In the genomic region with DNA sequence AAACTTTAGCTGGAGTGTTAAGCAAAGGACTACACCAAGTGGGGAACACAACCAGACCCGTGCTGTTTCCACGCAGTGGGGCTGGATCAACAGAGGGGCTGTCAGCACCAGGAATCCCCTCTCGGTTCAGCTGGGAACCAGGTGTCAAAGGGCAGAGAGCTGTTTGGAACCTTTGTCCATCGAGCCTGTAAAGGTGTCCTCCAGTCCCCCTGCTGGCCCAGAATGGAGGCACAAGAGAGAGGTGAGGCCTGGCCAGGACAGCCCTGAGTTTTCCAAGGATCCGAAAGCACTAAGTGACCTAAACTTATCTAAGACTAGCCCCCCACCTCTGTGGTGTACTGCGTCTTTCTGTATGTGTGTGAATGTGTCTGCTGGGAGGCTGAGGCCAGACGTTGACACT, we compare ENCODE assay signal across 9 mouse cellular contexts. TPM values are rescaled to one million over a fixed set of nuclear protein-coding genes. Genes with fewer than 3 reads are reported as not detected.
DNase-seq lines count a peak whose midpoint lies in the region; ATAC-seq and TF ChIP-seq lines count a peak whose summit lies in the region.
"Had no signal": no experiment of that assay in that cellular context is flagged by ENCODE, and none has a peak within 500 bp of the region (broad histone marks: within the 10 kb centered on the region; RNA-seq: fewer than 3 reads in every experiment).

No protein-coding gene starts in this region.

- H3K79me2 ChIP-seq in liver, adult 2 months (ENCODE audit: control insufficient read depth, insufficient read depth, low read length), result no peaks in the 10 kb centered on the region

- no peak for TF ChIP-seq POLR2A in cerebellum, adult 2 months (IDR thresholded peaks at IDR 0.05; ENCODE audit: borderline replicate concordance, insufficient read depth, low read length)
- TF ChIP-seq POLR2A in liver, adult 2 months (IDR thresholded peaks at IDR 0.05; ENCODE audit: extremely low read depth, insufficient read depth, low read length), result no peak

- no peak overlapping the region for H3K4me2 ChIP-seq in liver, embryonic 12.5 days
- no peak overlapping the region for H3K4me2 ChIP-seq in liver, postnatal 0 days (ENCODE audit: low read depth, low read length)

- no peak overlapping the region for H3K4me3 ChIP-seq in cerebellum, adult 2 months (replicated peaks; ENCODE audit: insufficient read depth, low read depth, low read length)
- no peak overlapping the region for H3K4me3 ChIP-seq in liver, adult 2 months (ENCODE audit: insufficient read depth, low read depth, low read length)
- H3K4me3 ChIP-seq in liver, embryonic 12.5 days, result no peak overlapping the region
- no peak overlapping the region for H3K4me3 ChIP-seq in liver, postnatal 0 days (ENCODE audit: low read depth, low read length)
- H3K4me3 ChIP-seq: megakaryocyte, embryonic 14.5 days had no signal

- no peak overlapping the region for H3K9ac ChIP-seq in liver, adult 2 months (ENCODE audit: low read depth, low read length)
- no peak overlapping the region for H3K9ac ChIP-seq in liver, embryonic 12.5 days
- H3K9ac ChIP-seq in liver, postnatal 0 days (replicated peaks), result no peak overlapping the region

- 48% methylated on average over 7 of the region's 7 CpGs for WGBS in cerebellum, adult 2 months
- 41% methylated on average over 7 of the region's 7 CpGs for WGBS in liver, adult 2 months
- 34% methylated on average over 7 of the region's 7 CpGs for WGBS in liver, embryonic 12.5 days (ENCODE audit: insufficient replicate concordance)
- 42% methylated on average over 7 of the region's 7 CpGs for WGBS in liver, postnatal 0 days (ENCODE audit: insufficient replicate concordance)

- no peak for ATAC-seq in liver, embryonic 12.5 days
- no peak for ATAC-seq in liver, postnatal 0 days

- no peaks in the 10 kb centered on the region for H3K9me3 ChIP-seq in liver, embryonic 12.5 days (replicated peaks)
- no peaks in the 10 kb centered on the region for H3K9me3 ChIP-seq in liver, postnatal 0 days (ENCODE audit: low read length)
- H3K9me3 ChIP-seq: megakaryocyte, embryonic 14.5 days had no signal

- H3K4me1 ChIP-seq in cerebellum, adult 2 months (ENCODE audit: control insufficient read depth, insufficient read depth, low read length), result peaks cover 16% of the 10 kb centered on the region
- peaks cover 4% of the 10 kb centered on the region; the same call in 1 of the 2 replicates for H3K4me1 ChIP-seq in liver, adult 2 months (ENCODE audit: control insufficient read depth, insufficient read depth, low read length)
- H3K4me1 ChIP-seq in liver, embryonic 12.5 days, result peaks cover 37% of the 10 kb centered on the region
- peaks cover 12% of the 10 kb centered on the region for H3K4me1 ChIP-seq in liver, postnatal 0 days (ENCODE audit: insufficient read depth)

- DNase-seq in cerebellum, adult 2 months, result peak in 1 of 2 experiments; percentile 44
- no peak for DNase-seq in cerebellum, adult 8-10 months
- DNase-seq in liver, adult 2 months (ENCODE audit: extremely low read depth, low read depth, low spot score), result peak; percentile 51
- peak; percentile 42 to 74 for DNase-seq in cerebellum, postnatal 14 days
- DNase-seq in liver, postnatal 0 days, result peak; percentile 66
- no peak for DNase-seq in urinary bladder, postnatal 14 days (ENCODE audit: low spot score)
- DNase-seq in urinary bladder, adult 2 months (ENCODE audit: low spot score), result no peak

- peak; percentile 53; the same call in 1 of the 2 replicates for TF ChIP-seq CTCF in cerebellum, adult 2 months (IDR thresholded peaks at IDR 0.05; ENCODE audit: borderline replicate concordance, insufficient read depth, low read depth, low read length)
- peak; percentile 84 for TF ChIP-seq CTCF in liver, adult 2 months (IDR thresholded peaks at IDR 0.05; ENCODE audit: low read depth, low read length)
- peak; percentile 73 for TF ChIP-seq CTCF in liver, postnatal 0 days (IDR thresholded peaks at IDR 0.05; ENCODE audit: low read depth)

- no peak overlapping the region for H3K27ac ChIP-seq in cerebellum, adult 2 months (ENCODE audit: insufficient read depth, low read length)
- no peak overlapping the region for H3K27ac ChIP-seq in liver, adult 2 months (replicated peaks; ENCODE audit: insufficient read depth, low read depth, low read length)
- H3K27ac ChIP-seq in liver, embryonic 12.5 days, result no peak overlapping the region
- no peak overlapping the region for H3K27ac ChIP-seq in liver, postnatal 0 days (ENCODE audit: low read depth)

- TF ChIP-seq EP300 in liver, postnatal 0 days (IDR thresholded peaks at IDR 0.05; ENCODE audit: low read depth), result no peak

- no peaks in the 10 kb centered on the region for H3K36me3 ChIP-seq in liver, adult 2 months (ENCODE audit: control insufficient read depth, insufficient read depth, low read length)
- no peaks in the 10 kb centered on the region for H3K36me3 ChIP-seq in liver, embryonic 12.5 days
- H3K36me3 ChIP-seq in liver, postnatal 0 days (replicated peaks; ENCODE audit: insufficient read depth, low read length), result no peaks in the 10 kb centered on the region

- H3K27me3 ChIP-seq in cerebellum, adult 2 months (ENCODE audit: control insufficient read depth, insufficient read depth, low read length), result no peaks in the 10 kb centered on the region
- H3K27me3 ChIP-seq in liver, adult 2 months (ENCODE audit: control insufficient read depth, insufficient read depth, low read length), result no peaks in the 10 kb centered on the region
- H3K27me3 ChIP-seq in liver, embryonic 12.5 days (replicated peaks), result 0 out of 2 replicates have a peak, but pooled peaks cover 5% of the 10 kb centered on the region
- no peaks in the 10 kb centered on the region for H3K27me3 ChIP-seq in liver, postnatal 0 days (ENCODE audit: insufficient read depth, low read length)

RNA-seq across cellular contexts. Expression of gene Ptma, which starts 6.2 kb away (rescaled TPM):
- 610 and 672 TPM in 2 replicates for polyA plus RNA-seq in cerebellum, adult 2 months (2012; rRNA removed)
- 259 and 274 TPM in 2 replicates for total RNA-seq in liver, adult 2 months (2014; rRNA removed)
- polyA plus RNA-seq in liver, adult 2 months (2012; rRNA removed), result 214 and 240 TPM in 2 replicates
- 1,639 and 1,657 TPM in 2 replicates for polyA plus RNA-seq in liver, embryonic 12.5 days (2016; fragmentation: Nextera tagmentation; extraction: Ambion mirVana)
- 750 and 799 TPM in 2 replicates for polyA plus RNA-seq in liver, postnatal 0 days (2015; fragmentation: Nextera tagmentation; extraction: Ambion mirVana)
- 836 and 1,054 TPM in 2 replicates for polyA plus RNA-seq in urinary bladder, adult 2 months (2012; rRNA removed)

Comparison
In these comparisons a context has a peak if more than half of its experiments do, and no peak if none do; other contexts are left out.
1. DNase-seq: peak in liver, adult 2 months (single experiment), cerebellum, postnatal 14 days (2 of 2) and liver, postnatal 0 days (single experiment); none in cerebellum, adult 8-10 months (single experiment), urinary bladder, postnatal 14 days (single experiment) and urinary bladder, adult 2 months (single experiment).
2. Peak in every context shown above with its lines, with median percentiles within 50 percentile points of each other: CTCF ChIP-seq.